Comparison of ENCODE assay signal across 22 mouse cellular contexts in the genomic region with DNA sequence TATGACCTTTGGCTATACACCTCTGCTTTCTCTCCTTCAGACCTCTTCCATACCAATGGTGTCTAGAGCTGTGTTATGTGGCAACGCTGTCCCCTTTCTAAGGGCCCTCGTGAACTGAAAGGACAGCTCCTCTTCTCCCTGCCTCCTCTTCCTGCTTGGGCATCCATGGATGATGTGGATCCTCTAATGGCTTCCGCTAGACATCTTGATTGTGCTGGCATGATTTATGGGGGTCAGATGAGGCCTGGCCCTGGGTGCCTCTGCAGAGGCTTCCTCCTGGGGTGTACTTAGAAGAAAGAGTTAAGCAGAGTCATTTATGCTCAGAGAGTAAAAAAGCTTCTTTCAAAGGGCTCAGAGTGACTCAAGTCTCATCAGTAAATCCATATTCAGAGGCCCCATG.
A peak's percentile ranks its signal among the peaks of the same experiment; 100 is the strongest.
DNase-seq lines count a peak whose midpoint lies in the region; ATAC-seq and TF ChIP-seq lines count a peak whose summit lies in the region.
"Had no signal": no experiment of that assay in that cellular context is flagged by ENCODE, and none has a peak within 500 bp of the region (broad histone marks: within the 10 kb centered on the region; RNA-seq: fewer than 3 reads in every experiment).

No protein-coding gene starts in this region.

- no peaks in the 10 kb centered on the region for H3K9me3 ChIP-seq in forebrain, embryonic 12.5 days
- H3K9me3 ChIP-seq in forebrain, embryonic 14.5 days (replicated peaks; ENCODE audit: control insufficient read depth, low read length) = no peaks in the 10 kb centered on the region
- H3K9me3 ChIP-seq in hindbrain, embryonic 12.5 days (replicated peaks) = no peaks in the 10 kb centered on the region
- H3K9me3 ChIP-seq in hindbrain, postnatal 0 days (ENCODE audit: low read length) = no peaks in the 10 kb centered on the region
- H3K9me3 ChIP-seq: forebrain, embryonic 15.5 days; heart, embryonic 10.5 days; intestine, embryonic 15.5 days had no signal

- DNase-seq in forebrain, embryonic 14.5 days (ENCODE audit: low spot score) = no peak
- DNase-seq in hindbrain, postnatal 0 days (ENCODE audit: low spot score) = no peak
- peak; percentile 61 for DNase-seq in embryo, embryonic 10 days (ENCODE audit: low spot score)
- peak; percentile 46 for DNase-seq in embryo, embryonic 9.5 days (ENCODE audit: extremely low spot score)
- DNase-seq in left cerebral cortex, postnatal 10 days (ENCODE audit: extremely low spot score in 1 of 2, low spot score in 2 of 2) = no peak
- no peak for DNase-seq in gastrocnemius, postnatal 4 days (ENCODE audit: low spot score in 2 of 2)
- DNase-seq: adrenal gland, postnatal 14 days; cerebellum, adult 11-12 months; cerebellum, adult 9-10 months; cerebellum, postnatal 25 days; gastrocnemius, postnatal 25 days; heart, adult 18-20 months; heart, postnatal 10 days; heart, postnatal 4 days; kidney, adult 18-20 months had no signal

- intact Hi-C loops in left cerebral cortex, postnatal 10 days (cut with DNase I) = no loop called here

- TF ChIP-seq CTCF in hindbrain, postnatal 0 days (IDR thresholded peaks at IDR 0.05; ENCODE audit: low read depth) = no peak

- H3K27ac ChIP-seq in forebrain, embryonic 12.5 days = peak overlapping the region; percentile 25; the same call in 1 of the 2 replicates
- no peak overlapping the region for H3K27ac ChIP-seq in forebrain, embryonic 14.5 days (ENCODE audit: low read depth, low read length)
- H3K27ac ChIP-seq in hindbrain, embryonic 12.5 days = peak overlapping the region; percentile 49; the same call in 1 of the 2 replicates
- no peak overlapping the region for H3K27ac ChIP-seq in hindbrain, postnatal 0 days
- H3K27ac ChIP-seq: forebrain, embryonic 15.5 days; heart, embryonic 10.5 days; intestine, embryonic 15.5 days had no signal

- H3K4me1 ChIP-seq in forebrain, embryonic 12.5 days = peaks cover 9% of the 10 kb centered on the region
- H3K4me1 ChIP-seq in forebrain, embryonic 14.5 days (ENCODE audit: control insufficient read depth, insufficient read depth, low read length) = no peaks in the 10 kb centered on the region
- peaks cover 17% of the 10 kb centered on the region for H3K4me1 ChIP-seq in hindbrain, embryonic 12.5 days
- H3K4me1 ChIP-seq in hindbrain, postnatal 0 days (ENCODE audit: insufficient read depth, low read length) = no peaks in the 10 kb centered on the region
- H3K4me1 ChIP-seq: heart, embryonic 10.5 days had no signal

- H3K4me2 ChIP-seq in forebrain, embryonic 12.5 days = no peak overlapping the region
- no peak overlapping the region for H3K4me2 ChIP-seq in forebrain, embryonic 14.5 days (ENCODE audit: low read length)
- H3K4me2 ChIP-seq in hindbrain, embryonic 12.5 days (replicated peaks) = no peak overlapping the region
- H3K4me2 ChIP-seq in hindbrain, postnatal 0 days (ENCODE audit: low read depth, low read length) = no peak overlapping the region
- H3K4me2 ChIP-seq: forebrain, embryonic 15.5 days; intestine, embryonic 15.5 days had no signal

- 82% methylated on average over 3 of the region's 3 CpGs for WGBS in forebrain, embryonic 12.5 days
- WGBS in forebrain, embryonic 14.5 days = 87% methylated on average over 3 of the region's 3 CpGs
- WGBS in hindbrain, embryonic 12.5 days = 38% methylated on average over 3 of the region's 3 CpGs
- whole genome bisulfite sequencing in hindbrain, postnatal 0 days = 60% methylated on average over 3 of the region's 3 CpGs

- no peaks in the 10 kb centered on the region for H3K27me3 ChIP-seq in forebrain, embryonic 12.5 days
- no peaks in the 10 kb centered on the region for H3K27me3 ChIP-seq in forebrain, embryonic 14.5 days (replicated peaks; ENCODE audit: control insufficient read depth, insufficient read depth, low read length)
- H3K27me3 ChIP-seq in hindbrain, embryonic 12.5 days = no peaks in the 10 kb centered on the region
- H3K27me3 ChIP-seq in hindbrain, postnatal 0 days (ENCODE audit: insufficient read depth, low read length) = no peaks in the 10 kb centered on the region
- H3K27me3 ChIP-seq: forebrain, embryonic 15.5 days; intestine, embryonic 15.5 days had no signal

- ATAC-seq in forebrain, embryonic 12.5 days (ENCODE audit: low FRiP score) = no peak
- ATAC-seq in forebrain, embryonic 14.5 days = no peak
- ATAC-seq in hindbrain, embryonic 12.5 days (ENCODE audit: low FRiP score) = no peak
- no peak for ATAC-seq in hindbrain, postnatal 0 days
- ATAC-seq: activated CD4-positive, CD25-positive, alpha-beta regulatory T cell, adult 4 months; forebrain, embryonic 15.5 days; intestine, embryonic 15.5 days; Patski had no signal

- no peak overlapping the region for H3K9ac ChIP-seq in forebrain, embryonic 12.5 days
- no peak overlapping the region for H3K9ac ChIP-seq in forebrain, embryonic 14.5 days (ENCODE audit: low read length)
- no peak overlapping the region for H3K9ac ChIP-seq in hindbrain, embryonic 12.5 days
- H3K9ac ChIP-seq in hindbrain, postnatal 0 days (replicated peaks; ENCODE audit: low read length) = no peak overlapping the region
- H3K9ac ChIP-seq: forebrain, embryonic 15.5 days; intestine, embryonic 15.5 days had no signal

- H3K4me3 ChIP-seq in forebrain, embryonic 12.5 days (replicated peaks) = no peak overlapping the region
- no peak overlapping the region for H3K4me3 ChIP-seq in forebrain, embryonic 14.5 days (ENCODE audit: low read depth, low read length)
- no peak overlapping the region for H3K4me3 ChIP-seq in hindbrain, embryonic 12.5 days
- no peak overlapping the region for H3K4me3 ChIP-seq in hindbrain, postnatal 0 days (ENCODE audit: low read length)
- H3K4me3 ChIP-seq: forebrain, embryonic 15.5 days; heart, embryonic 10.5 days; intestine, embryonic 15.5 days had no signal

- H3K36me3 ChIP-seq in forebrain, embryonic 12.5 days (replicated peaks) = no peaks in the 10 kb centered on the region
- H3K36me3 ChIP-seq in forebrain, embryonic 14.5 days (ENCODE audit: control insufficient read depth, insufficient read depth, low read length) = no peaks in the 10 kb centered on the region
- no peaks in the 10 kb centered on the region for H3K36me3 ChIP-seq in hindbrain, embryonic 12.5 days
- H3K36me3 ChIP-seq in hindbrain, postnatal 0 days (ENCODE audit: insufficient read depth, low read length) = no peaks in the 10 kb centered on the region
- H3K36me3 ChIP-seq: forebrain, embryonic 15.5 days; heart, embryonic 10.5 days; intestine, embryonic 15.5 days had no signal

Comparison
In these comparisons a context has a peak if more than half of its experiments do, and no peak if none do; other contexts are left out.
1. H3K27ac ChIP-seq: peak in forebrain, embryonic 12.5 days (single experiment) and hindbrain, embryonic 12.5 days (single experiment); none in forebrain, embryonic 14.5 days (single experiment) and hindbrain, postnatal 0 days (single experiment).
2. DNase-seq: peak in embryo, embryonic 10 days (single experiment) and embryo, embryonic 9.5 days (single experiment); none in forebrain, embryonic 14.5 days (single experiment), hindbrain, postnatal 0 days (single experiment), left cerebral cortex, postnatal 10 days (0 of 2) and gastrocnemius, postnatal 4 days (0 of 2).